Mouse (Mus musculus): Measurements from ENCODE around the gene Cacna1s.
A peak's percentile ranks its signal among the peaks of the same experiment; 100 is the strongest.

- TF ChIP-seq POLR2A (IDR thresholded peaks at IDR 0.05; ENCODE audit: insufficient read depth, low read depth, low read length): peak; percentile 62
- no peak for TF ChIP-seq CTCF (IDR thresholded peaks at IDR 0.05; ENCODE audit: insufficient read depth, low read depth, low read length)
Observed at GRCm38 (mm10) chr1:136139990-136140640, 87.6 kb downstream of the Cacna1s start.
